Mouse (Mus musculus): ENCODE measurements around the gene Tnfaip8l1. TPM values are rescaled to one million over a fixed set of nuclear protein-coding genes. Genes with fewer than 3 reads are reported as not detected.

Tnfaip8l1 gene
- polyA plus RNA-seq, 1 experiment: 2.3 TPM

DNA sequence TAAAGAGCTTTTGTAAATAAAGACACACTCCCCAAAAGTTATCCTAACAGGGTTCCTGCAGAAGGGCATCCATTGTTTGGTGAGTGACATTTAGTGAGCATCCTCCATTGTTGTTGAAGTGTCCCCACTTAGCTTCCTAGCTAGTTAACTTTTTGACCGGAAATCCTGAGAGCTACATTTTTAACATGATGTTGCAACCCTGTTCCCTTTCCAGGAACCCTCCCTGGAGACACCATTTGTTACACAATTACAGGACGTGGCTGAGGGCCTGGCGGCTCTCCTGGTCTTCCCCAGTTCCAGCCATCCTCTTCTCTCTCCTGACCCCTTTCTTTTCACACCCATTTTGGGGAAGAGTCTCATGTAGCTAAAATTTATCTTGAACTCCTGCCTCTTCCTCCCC lies 57.5 kb downstream of the Tnfaip8l1 start:
- Histone ChIP-seq H3K4me3 (peak overlapping the region; percentile 68), H3ac (ENCODE audit: control insufficient read depth, insufficient read length) (no peak overlapping the region), H3K36me3 (ENCODE audit: control insufficient read depth, insufficient read depth) (no peaks in the 10 kb centered on the region), H3K27me3 (ENCODE audit: control insufficient read depth, insufficient read depth, insufficient read length) (no peaks in the 10 kb centered on the region), H3K79me2 (ENCODE audit: control insufficient read depth, insufficient read depth) (peaks cover 15% of the 10 kb centered on the region), H3K4me2 (ENCODE audit: low read depth) (no peak overlapping the region)
- TF ChIP-seq POLR2A (IDR thresholded peaks at IDR 0.05; ENCODE audit: insufficient read length, low read depth): no peak
- no peak for TF ChIP-seq MYOD1 (IDR thresholded peaks at IDR 0.05; ENCODE audit: control insufficient read depth in 1 of 3, insufficient read length in 2 of 3, low read depth in 2 of 3)
- no peak for TF ChIP-seq E2F4 (IDR thresholded peaks at IDR 0.05; ENCODE audit: insufficient read depth)
- TF ChIP-seq TCF12 (IDR thresholded peaks at IDR 0.05; ENCODE audit: insufficient read depth, poor library complexity, severe bottlenecking): no peak
- no peak for TF ChIP-seq MYOG (IDR thresholded peaks at IDR 0.05; ENCODE audit: control insufficient read depth in 1 of 3, insufficient read depth in 1 of 3, insufficient read length in 2 of 3, low read depth in 2 of 3)
- no peak for TF ChIP-seq REST (IDR thresholded peaks at IDR 0.05; ENCODE audit: insufficient read depth, insufficient read length)
- no peak for TF ChIP-seq POLR2AphosphoS2 (IDR thresholded peaks at IDR 0.05; ENCODE audit: insufficient read length, low read depth)
- no peak for TF ChIP-seq USF1 (IDR thresholded peaks at IDR 0.05; ENCODE audit: low read depth)
- TF ChIP-seq MAX (IDR thresholded peaks at IDR 0.05; ENCODE audit: low read depth): no peak
- TF ChIP-seq TCF3 (IDR thresholded peaks at IDR 0.05; ENCODE audit: insufficient read length, low read depth): no peak
- TF ChIP-seq CEBPB (IDR thresholded peaks at IDR 0.05; ENCODE audit: insufficient read depth, poor library complexity, severe bottlenecking): no peak
- TF ChIP-seq SRF (IDR thresholded peaks at IDR 0.05; ENCODE audit: control insufficient read depth, insufficient read length, low read depth): no peak

Other genes with a start within 250 kb of the Tnfaip8l1 start
- 0.82 TPM for gene Zfp119b, start 213.0 kb upstream of the Tnfaip8l1 start, polyA plus RNA-seq (2012; fragmentation: generic; extraction: Trizol)
- gene Ebi3, start 209.8 kb upstream of the Tnfaip8l1 start, polyA plus RNA-seq (2012; fragmentation: generic; extraction: Trizol): not detected
- 9.3 TPM for gene Yju2, start 203.4 kb upstream of the Tnfaip8l1 start, polyA plus RNA-seq (2012; fragmentation: generic; extraction: Trizol)
- 0.13 TPM for gene Shd, start 192.0 kb upstream of the Tnfaip8l1 start, polyA plus RNA-seq (2012; fragmentation: generic; extraction: Trizol)
- gene Fsd1, start 176.0 kb upstream of the Tnfaip8l1 start, polyA plus RNA-seq (2012; fragmentation: generic; extraction: Trizol): 0.36 TPM
- gene Stap2, start 156.9 kb upstream of the Tnfaip8l1 start, polyA plus RNA-seq (2012; fragmentation: generic; extraction: Trizol): 0.46 TPM
- gene Mpnd, start 156.8 kb upstream of the Tnfaip8l1 start, polyA plus RNA-seq (2012; fragmentation: generic; extraction: Trizol): 92.1 TPM
- 66.9 TPM for gene Sh3gl1, start 125.8 kb upstream of the Tnfaip8l1 start, polyA plus RNA-seq (2012; fragmentation: generic; extraction: Trizol)
- gene Chaf1a, start 122.0 kb upstream of the Tnfaip8l1 start, polyA plus RNA-seq (2012; fragmentation: generic; extraction: Trizol): 8.0 TPM
- gene Ubxn6, start 87.4 kb upstream of the Tnfaip8l1 start, polyA plus RNA-seq (2012; fragmentation: generic; extraction: Trizol): 54.3 TPM
- 56.4 TPM for gene Hdgfl2, start 82.8 kb upstream of the Tnfaip8l1 start, polyA plus RNA-seq (2012; fragmentation: generic; extraction: Trizol)
- gene Plin4, start 52.7 kb upstream of the Tnfaip8l1 start, polyA plus RNA-seq (2012; fragmentation: generic; extraction: Trizol): 0.30 TPM
- gene Plin5, start 44.9 kb upstream of the Tnfaip8l1 start, polyA plus RNA-seq (2012; fragmentation: generic; extraction: Trizol): 0.06 TPM
- gene Lrg1, start 40.5 kb upstream of the Tnfaip8l1 start, polyA plus RNA-seq (2012; fragmentation: generic; extraction: Trizol): 0.04 TPM
- gene Sema6b, start 22.1 kb upstream of the Tnfaip8l1 start, polyA plus RNA-seq (2012; fragmentation: generic; extraction: Trizol): 1.4 TPM
- 73.9 TPM for gene Mydgf, start 21.4 kb downstream of the Tnfaip8l1 start, polyA plus RNA-seq (2012; fragmentation: generic; extraction: Trizol)
- 37.1 TPM for gene Dpp9, start 56.4 kb downstream of the Tnfaip8l1 start, polyA plus RNA-seq (2012; fragmentation: generic; extraction: Trizol)
- 43.6 TPM for gene Fem1a, start 94.3 kb downstream of the Tnfaip8l1 start, polyA plus RNA-seq (2012; fragmentation: generic; extraction: Trizol)
- 9.1 TPM for gene Ticam1, start 114.3 kb downstream of the Tnfaip8l1 start, polyA plus RNA-seq (2012; fragmentation: generic; extraction: Trizol)
- gene Plin3, start 130.4 kb downstream of the Tnfaip8l1 start, polyA plus RNA-seq (2012; fragmentation: generic; extraction: Trizol): 44.8 TPM
- gene Arrdc5, start 137.8 kb downstream of the Tnfaip8l1 start, polyA plus RNA-seq (2012; fragmentation: generic; extraction: Trizol): not detected
- 18.4 TPM for gene Uhrf1, start 140.8 kb downstream of the Tnfaip8l1 start, polyA plus RNA-seq (2012; fragmentation: generic; extraction: Trizol)
- gene Kdm4b, start 163.6 kb downstream of the Tnfaip8l1 start, polyA plus RNA-seq (2012; fragmentation: generic; extraction: Trizol): 31.3 TPM